Comparison of ENCODE assay signal across 7 mouse cellular contexts in the genomic region with DNA sequence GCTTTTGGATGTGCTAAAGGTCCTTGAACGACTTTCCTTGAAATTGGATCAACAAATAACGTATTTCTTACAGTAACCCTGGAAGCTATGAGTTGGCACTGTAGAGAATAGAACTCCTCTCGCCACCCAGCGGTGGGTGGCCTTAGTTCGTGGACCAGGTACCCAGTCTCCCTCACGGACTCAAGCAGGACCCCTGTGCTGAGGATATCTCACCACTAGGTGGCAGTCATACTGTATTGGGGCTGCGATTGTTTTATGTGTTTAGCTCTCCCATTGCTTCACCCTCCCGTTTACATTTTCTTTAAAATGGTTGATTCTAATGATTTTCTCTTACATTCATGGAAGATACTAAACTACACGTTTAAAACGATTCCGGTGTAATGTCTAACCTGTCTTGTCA. TPM values are rescaled to one million over a fixed set of nuclear protein-coding genes. Genes with fewer than 3 reads are reported as not detected.
DNase-seq lines count a peak whose midpoint lies in the region; ATAC-seq lines count a peak whose summit lies in the region.

No protein-coding gene starts in this region.

- peak; percentile 93 for ATAC-seq in intestine, embryonic 15.5 days

- no peak overlapping the region for H3K9ac ChIP-seq in intestine, embryonic 15.5 days

- intact Hi-C loops in gastrocnemius, postnatal 36 days (cut with DNase I), result loop anchor here (2.0 to 5.0 kb wide), 2 partner anchors 52 to 76 kb away; a partner anchor contains a TSS
- intact Hi-C loops in left cerebral cortex, postnatal 14 days (cut with DNase I), result loop anchor here (2.0 kb wide), 1 partner anchor 152 kb away; a partner anchor contains a TSS

- H3K4me3 ChIP-seq in intestine, embryonic 15.5 days (replicated peaks), result no peak overlapping the region
- no peak overlapping the region for H3K4me3 ChIP-seq in midbrain, embryonic 10.5 days

- no peak overlapping the region for H3K4me2 ChIP-seq in intestine, embryonic 15.5 days (replicated peaks)

- H3K27me3 ChIP-seq in intestine, embryonic 15.5 days (replicated peaks), result no peaks in the 10 kb centered on the region
- H3K27me3 ChIP-seq in midbrain, embryonic 10.5 days (ENCODE audit: low read depth, poor library complexity, severe bottlenecking), result no peaks in the 10 kb centered on the region

- peak; percentile 90 to 97 for DNase-seq in adrenal gland, adult (ENCODE audit: inconsistent age in 2 of 2, low spot score in 1 of 2)
- DNase-seq in embryo, embryonic 11 days, result peak; percentile 90
- peak; percentile 56 to 75 for DNase-seq in gastrocnemius, postnatal 36 days
- DNase-seq in left cerebral cortex, postnatal 14 days (ENCODE audit: low spot score in 2 of 2), result peak; percentile 51 to 77
- DNase-seq in midbrain, embryonic 10.5 days (ENCODE audit: low spot score), result peak; percentile 72
- DNase-seq in skeletal muscle tissue, adult 2 months (ENCODE audit: low read depth, low spot score), result peak; percentile 88

- H3K9me3 ChIP-seq in intestine, embryonic 15.5 days, result no peaks in the 10 kb centered on the region
- H3K9me3 ChIP-seq in midbrain, embryonic 10.5 days (replicated peaks), result no peaks in the 10 kb centered on the region

- no peaks in the 10 kb centered on the region for H3K4me1 ChIP-seq in intestine, embryonic 15.5 days (replicated peaks)
- H3K4me1 ChIP-seq in midbrain, embryonic 10.5 days, result peaks cover 14% of the 10 kb centered on the region; the same call in 1 of the 2 replicates

- no peak overlapping the region for H3K27ac ChIP-seq in intestine, embryonic 15.5 days
- no peak overlapping the region for H3K27ac ChIP-seq in midbrain, embryonic 10.5 days (replicated peaks)

- H3K36me3 ChIP-seq in intestine, embryonic 15.5 days, result no peaks in the 10 kb centered on the region
- no peaks in the 10 kb centered on the region for H3K36me3 ChIP-seq in midbrain, embryonic 10.5 days

- 12% methylated on average over 11 of the region's 11 CpGs for WGBS in intestine, embryonic 15.5 days
- WGBS in midbrain, embryonic 10.5 days, result 19% methylated on average over 11 of the region's 11 CpGs

RNA-seq across cellular contexts. Expression of a gene that starts 9.8 kb away (rescaled TPM):
- 1 to 10 TPM; 1.2 to 1.3 TPM for total RNA-seq in gastrocnemius, postnatal 36 days (2021)
- 23.2 and 23.7 TPM in 2 replicates for polyA plus RNA-seq in intestine, embryonic 15.5 days (2015; fragmentation: Nextera tagmentation; extraction: Ambion mirVana)
- total RNA-seq in left cerebral cortex, postnatal 14 days (2021), result 1 to 10 TPM; 2.9 to 3.0 TPM
- 2.3 and 2.9 TPM in 2 replicates for polyA plus RNA-seq in midbrain, embryonic 10.5 days (2016; fragmentation: Nextera tagmentation; extraction: Ambion mirVana)
